Mouse (Mus musculus) liver, embryonic 14.5 days (tissue): ENCODE data around the gene Scgb2b15. TPM values are rescaled to one million over a fixed set of nuclear protein-coding genes. Genes with fewer than 3 reads are reported as not detected.
"Not testable (repeated sequence)": the region's sequence is repeated elsewhere in the genome, so short reads cannot be mapped to it uniquely, and the experiment has no call there.

ENCODE experiments used
- ATAC-seq: fragments of 200-750 bp; cut with Nextera tagmentation; 2 replicates; pipeline ENCODE4 v1.8.0; 2017; ENCODE audit warnings: moderate number of reproducible peaks, mild to moderate bottlenecking, moderate library complexity; ENCODE audit not compliant: insufficient read depth
- DNase-seq, 3 experiments: peaks; one replicate each; pipeline ENCODE4 v3.0.0-alpha.2; 2012 to 2013; ENCODE audit warnings: low read depth in 3 of 3, low spot score in 3 of 3
- H3K27ac ChIP-seq: fragments of 300-500 bp; sonication (generic); 2 replicates; pipeline ENCODE4 v1.5.1; 2014; ENCODE audit warnings: moderate library complexity, mild to moderate bottlenecking, control low read depth, inconsistent platforms
- H3K27me3 ChIP-seq: fragments of 300-500 bp; sonication (generic); 2 replicates; pipeline ENCODE4 v1.6.1; 2014; ENCODE audit warnings: mild to moderate bottlenecking, low read length, moderate library complexity; ENCODE audit not compliant: control insufficient read depth, insufficient read depth
- H3K36me3 ChIP-seq: fragments of 300-500 bp; sonication (generic); replicated peaks from 2 replicates; pipeline ENCODE4 v1.6.1; 2014; ENCODE audit warnings: low read depth; ENCODE audit not compliant: control insufficient read depth, insufficient read depth
- H3K4me1 ChIP-seq, 2 experiments: fragments of 200-500 bp in 1 of 2; fragments of 300-500 bp in 1 of 2; sonication (generic) in 1 of 2; replicated peaks; 2 replicates each; pipeline ENCODE4 v1.6.1; 2012 to 2014; ENCODE audit warnings: antibody characterized with exemption in 1 of 2, inconsistent platforms in 1 of 2, low read length in 1 of 2; ENCODE audit not compliant: control insufficient read depth in 2 of 2, insufficient read depth in 2 of 2
- H3K4me2 ChIP-seq: fragments of 300-500 bp; sonication (generic); 2 replicates; pipeline ENCODE4 v1.6.1; 2014; ENCODE audit warnings: low read depth, mild to moderate bottlenecking, control low read depth, moderate library complexity
- H3K4me3 ChIP-seq, 2 experiments: fragments of 200-500 bp in 1 of 2; fragments of 300-500 bp in 1 of 2; sonication (generic) in 1 of 2; 2 replicates each; pipeline ENCODE4 v1.5.1; 2012 to 2014; ENCODE audit warnings: low read depth in 2 of 2, low read length in 2 of 2, mild to moderate bottlenecking in 2 of 2, control low read depth in 1 of 2, inconsistent platforms in 1 of 2, moderate library complexity in 1 of 2; ENCODE audit not compliant: insufficient read depth in 1 of 2
- H3K9ac ChIP-seq: fragments of 300-500 bp; sonication (generic); replicated peaks from 2 replicates; pipeline ENCODE4 v1.6.1; 2014; ENCODE audit warnings: mild to moderate bottlenecking, control low read depth, moderate library complexity
- H3K9me3 ChIP-seq: fragments of 300-500 bp; sonication (generic); 2 replicates; pipeline ENCODE4 v1.6.1; 2016; ENCODE audit warnings: low read length, mixed read lengths; ENCODE audit not compliant: control insufficient read depth
- polyA plus RNA-seq, 2 experiments: library from polyadenylated mRNA; depleted of rRNA in 1 of 2; stranded (reverse) in 1 of 2; unstranded in 1 of 2; fragments of >200 nt; fragmentation: Nextera tagmentation in 1 of 2; extraction: Ambion mirVana in 1 of 2; gene quantifications; 2 replicates each; pipeline versions ENCODE4 v1.2.1 to v1.2.3; 2012 to 2014

Scgb2b15 gene
- not detected in 2 replicates for polyA plus RNA-seq (2012; rRNA removed)
- polyA plus RNA-seq (2014; fragmentation: Nextera tagmentation; extraction: Ambion mirVana), result not detected in 2 replicates

- H3K9me3 ChIP-seq, H3K36me3 ChIP-seq, DNase-seq, H3K9ac ChIP-seq, H3K27ac ChIP-seq, H3K4me1 ChIP-seq, ATAC-seq, H3K4me3 ChIP-seq, H3K27me3 ChIP-seq, H3K4me2 ChIP-seq: not testable (repeated sequence)
These were observed at the start of gene Scgb2b15 for GRCm38 (mm10) chr7:32829562-32829961. TSS of gene Scgb2b15 (minus strand) at chr7:32829662.

- H3K9ac ChIP-seq, H3K27ac ChIP-seq, H3K4me1 ChIP-seq, H3K9me3 ChIP-seq, H3K36me3 ChIP-seq, H3K4me3 ChIP-seq, H3K4me2 ChIP-seq, H3K27me3 ChIP-seq, ATAC-seq, DNase-seq: not testable (repeated sequence)
These were observed 6.8 kb upstream of the Scgb2b15 start, which contains the start of gene Scgb1b15 for GRCm38 (mm10) chr7:32836254-32836653. TSS of gene Scgb1b15 (plus strand) at chr7:32836554.

Other genes starting within 250 kb of the Scgb2b15 start
- not detected in 2 replicates for gene Scgb1b15, start 6.9 kb upstream of the Scgb2b15 start, polyA plus RNA-seq (2012; rRNA removed)
- not detected in 2 replicates for gene Scgb1b15, start 6.9 kb upstream of the Scgb2b15 start, polyA plus RNA-seq (2014; fragmentation: Nextera tagmentation; extraction: Ambion mirVana)
- gene Scgb2b17, start 226.9 kb upstream of the Scgb2b15 start, polyA plus RNA-seq (2012; rRNA removed), result not detected in 2 replicates
- not detected in 2 replicates for gene Scgb2b17, start 226.9 kb upstream of the Scgb2b15 start, polyA plus RNA-seq (2014; fragmentation: Nextera tagmentation; extraction: Ambion mirVana)
- not detected in 2 replicates for gene Scgb1b17, start 233.8 kb upstream of the Scgb2b15 start, polyA plus RNA-seq (2012; rRNA removed)
- gene Scgb1b17, start 233.8 kb upstream of the Scgb2b15 start, polyA plus RNA-seq (2014; fragmentation: Nextera tagmentation; extraction: Ambion mirVana), result not detected in 2 replicates